Mouse (Mus musculus) spleen, adult 18-20 months (tissue): ENCODE results near the gene Gpr179.
"Not testable (repeated sequence)": the region's sequence is repeated elsewhere in the genome, so short reads cannot be mapped to it uniquely, and the experiment has no call there.

ENCODE experiments used
- DNase-seq, 2 experiments: peaks; one replicate each; pipeline ENCODE4 v3.0.0; 2022; ENCODE audit warnings: mixed read lengths in 2 of 2

Gene Gpr179

GRCm38 (mm10) chr11:97354646-97355045 lies 2.8 kb upstream of the Gpr179 start:
- DNase-seq: no peak

GRCm38 (mm10) chr11:97352935-97353597 lies 1.2 kb upstream of the Gpr179 start:
- no peak for DNase-seq

GRCm38 (mm10) chr11:97350035-97350434 lies 1.8 kb downstream of the Gpr179 start:
- DNase-seq: no peak

- no peak for DNase-seq
These were observed 4.6 kb downstream of the Gpr179 start for GRCm38 (mm10) chr11:97347291-97347690.

GRCm38 (mm10) chr11:97346383-97346782 lies 5.5 kb downstream of the Gpr179 start:
- no peak for DNase-seq

- no peak for DNase-seq
These were observed 6.4 kb downstream of the Gpr179 start for GRCm38 (mm10) chr11:97345446-97345845.

- peak in 1 of 2 experiments; percentile 50 for DNase-seq
These were observed 8.3 kb downstream of the Gpr179 start for GRCm38 (mm10) chr11:97343619-97344018.

- DNase-seq: no peak
These were observed 8.7 kb downstream of the Gpr179 start for GRCm38 (mm10) chr11:97343175-97343574.

- no peak for DNase-seq
These were observed 12.9 kb downstream of the Gpr179 start for GRCm38 (mm10) chr11:97338977-97339315.

- DNase-seq: no peak
These were observed 13.4 kb downstream of the Gpr179 start for GRCm38 (mm10) chr11:97338302-97338976.

- DNase-seq: no peak
These were observed 14.5 kb downstream of the Gpr179 start for GRCm38 (mm10) chr11:97337363-97337762.

- no peak for DNase-seq
These were observed 15.0 kb downstream of the Gpr179 start for GRCm38 (mm10) chr11:97336751-97337345.

- DNase-seq: no peak
These were observed 15.6 kb downstream of the Gpr179 start for GRCm38 (mm10) chr11:97336238-97336637.

GRCm38 (mm10) chr11:97334400-97334799 lies 17.5 kb downstream of the Gpr179 start:
- DNase-seq: no peak

- no peak for DNase-seq
These were observed 18.0 kb downstream of the Gpr179 start for GRCm38 (mm10) chr11:97333896-97334295.

GRCm38 (mm10) chr11:97333044-97333443 lies 18.8 kb downstream of the Gpr179 start:
- no peak for DNase-seq

- DNase-seq: no peak
These were observed 20.4 kb downstream of the Gpr179 start for GRCm38 (mm10) chr11:97331231-97332190.

- no peak for DNase-seq
These were observed 21.6 kb downstream of the Gpr179 start for GRCm38 (mm10) chr11:97330315-97330714.

GRCm38 (mm10) chr11:97328148-97328547 lies 23.7 kb downstream of the Gpr179 start:
- peak; percentile 21 to 58 for DNase-seq

- no peak for DNase-seq
These were observed 26.7 kb downstream of the Gpr179 start for GRCm38 (mm10) chr11:97325224-97325623.

GRCm38 (mm10) chr11:97321894-97322600 lies 29.8 kb downstream of the Gpr179 start:
- DNase-seq: not testable (repeated sequence)

- DNase-seq: no peak
These were observed 30.7 kb downstream of the Gpr179 start for GRCm38 (mm10) chr11:97321197-97321596.
